Mouse (Mus musculus) adipocyte (in vitro differentiated cells): ENCODE measurements at regions not wholly inside any gene's neighbourhood (a gene's known extent, or its start where the extent isn't known, plus 50 kb on each side); places are given as distances from the start of the nearest gene placed in this dataset.

ENCODE experiments used
- DNase-seq: peaks from one replicate; pipeline ENCODE4 v3.0.0-alpha.2; 2016; ENCODE audit warnings: low spot score

DNA sequence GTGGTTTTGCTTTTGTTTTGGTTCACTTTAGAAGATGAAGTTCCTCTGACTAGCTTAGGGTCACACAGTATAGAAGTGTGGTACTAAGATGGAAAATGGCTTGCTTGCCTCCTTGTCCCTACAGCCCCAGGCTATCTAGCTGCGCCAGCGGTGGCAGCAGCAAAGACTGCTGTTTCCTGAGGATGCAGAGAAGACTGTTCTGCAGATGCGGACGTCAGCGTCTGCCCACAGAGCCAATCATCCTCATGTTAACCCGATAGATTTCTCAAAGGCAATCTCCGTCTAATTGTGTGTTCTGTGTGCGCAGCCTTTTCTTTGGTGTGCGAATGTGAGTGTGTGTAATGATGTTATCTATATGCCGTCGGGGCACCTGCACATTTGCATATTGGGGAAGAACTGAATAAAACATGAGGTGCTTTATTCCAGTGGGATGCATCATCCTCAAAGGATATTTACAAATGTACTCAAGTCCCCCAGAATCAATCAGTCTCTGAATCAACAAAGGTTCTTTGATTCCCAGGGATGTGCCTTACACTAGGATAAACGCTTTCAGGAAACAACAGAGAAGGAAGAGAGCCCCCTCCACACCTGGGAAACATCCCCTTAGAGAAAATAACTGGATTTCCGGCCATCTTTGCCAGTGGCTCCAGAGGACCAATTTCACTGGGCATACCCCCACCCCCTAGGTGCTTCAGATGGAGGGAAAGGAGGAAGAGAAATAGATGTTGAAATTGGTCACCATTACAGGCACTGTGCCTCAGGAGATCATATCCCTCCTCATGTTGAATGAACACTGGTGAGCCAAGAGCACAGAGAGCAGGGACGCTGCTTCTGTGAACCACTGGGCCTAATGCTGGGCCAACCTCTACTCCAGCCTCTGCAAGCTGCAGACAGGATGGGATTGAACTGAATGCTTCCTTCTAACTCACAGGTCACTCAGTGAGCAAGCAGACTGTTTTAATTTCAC lies 409.7 kb upstream of the Plxna2 start:
- no peak for DNase-seq

DNA sequence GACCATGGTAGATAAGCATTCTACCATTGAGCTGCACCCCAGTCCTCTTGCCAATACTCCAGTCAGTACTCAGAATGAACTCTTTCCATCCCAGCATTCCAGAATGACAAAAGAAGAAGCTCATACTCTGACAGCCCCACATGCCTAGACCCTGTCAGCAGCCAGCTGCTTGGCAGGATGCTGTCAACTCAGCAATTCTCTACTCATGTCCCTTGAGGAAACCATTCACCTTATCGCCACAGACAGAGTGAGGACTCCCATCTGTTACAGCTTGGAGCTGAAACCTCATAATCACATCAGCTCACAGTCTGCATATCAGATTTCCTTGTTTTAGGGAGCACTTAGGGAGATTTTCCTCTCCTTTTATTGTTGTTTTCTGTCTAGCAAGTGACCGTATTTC lies 420.5 kb upstream of the Plxna2 start:
- DNase-seq = no peak

- DNase-seq = no peak
Observed at GRCm38 (mm10) chr1:194182293-194182692, 435.7 kb upstream of the Plxna2 start.

DNA sequence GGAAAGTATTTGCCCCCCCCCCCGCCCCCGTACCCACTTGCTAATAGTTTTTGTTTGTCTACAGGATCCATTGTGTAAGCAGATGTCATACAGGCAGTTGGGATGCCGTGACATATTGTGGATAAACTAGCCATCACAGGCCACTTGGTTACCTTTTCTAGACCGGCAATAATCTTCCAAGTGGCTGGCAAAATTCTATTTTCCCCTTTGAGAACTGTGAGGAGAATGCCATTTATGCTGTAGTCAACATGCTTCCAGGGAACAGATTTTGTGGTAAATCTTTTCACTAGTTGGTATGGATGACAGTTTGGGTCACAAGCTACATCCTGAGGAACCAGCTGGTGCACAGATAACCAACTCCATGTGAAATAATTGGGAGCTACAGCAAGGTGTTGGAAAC lies 456.5 kb upstream of the Plxna2 start:
- DNase-seq = no peak

DNA sequence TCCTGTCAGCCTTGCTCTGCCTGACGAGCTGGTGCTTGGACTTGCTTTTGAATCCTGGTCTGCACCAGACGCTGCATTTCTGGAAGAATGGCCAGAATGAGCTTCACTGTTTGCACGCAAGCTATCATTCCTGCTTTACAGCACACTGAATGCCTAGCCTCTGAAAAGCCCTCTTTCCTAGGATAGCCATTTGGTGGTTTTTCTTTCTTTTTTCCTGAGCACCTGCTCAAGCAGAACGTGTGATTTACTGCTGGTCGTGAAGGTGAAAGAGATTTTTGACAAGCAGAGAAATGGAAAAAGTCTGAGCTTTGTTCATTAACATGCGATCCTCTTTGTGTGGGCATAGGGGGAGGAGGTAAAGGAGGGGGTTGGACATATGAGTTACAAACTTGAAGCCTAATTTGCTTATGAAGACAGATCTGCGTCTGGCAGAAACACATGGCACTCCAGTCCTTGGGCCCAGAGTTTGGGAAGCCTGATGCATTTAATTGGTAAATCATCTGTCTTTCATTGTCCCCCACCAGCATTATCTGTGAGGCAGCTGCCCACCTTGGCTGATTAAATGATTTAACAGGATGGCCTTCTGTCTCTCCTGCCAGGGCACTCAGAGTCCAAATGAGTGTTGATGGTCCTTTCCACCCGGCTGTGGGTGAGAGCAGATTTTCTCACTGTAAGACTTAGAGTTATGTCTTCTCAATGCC lies 457.1 kb upstream of the Plxna2 start:
- no peak for DNase-seq

GRCm38 (mm10) chr1:194157268-194157667 lies 460.8 kb upstream of the Plxna2 start:
- no peak for DNase-seq

DNA sequence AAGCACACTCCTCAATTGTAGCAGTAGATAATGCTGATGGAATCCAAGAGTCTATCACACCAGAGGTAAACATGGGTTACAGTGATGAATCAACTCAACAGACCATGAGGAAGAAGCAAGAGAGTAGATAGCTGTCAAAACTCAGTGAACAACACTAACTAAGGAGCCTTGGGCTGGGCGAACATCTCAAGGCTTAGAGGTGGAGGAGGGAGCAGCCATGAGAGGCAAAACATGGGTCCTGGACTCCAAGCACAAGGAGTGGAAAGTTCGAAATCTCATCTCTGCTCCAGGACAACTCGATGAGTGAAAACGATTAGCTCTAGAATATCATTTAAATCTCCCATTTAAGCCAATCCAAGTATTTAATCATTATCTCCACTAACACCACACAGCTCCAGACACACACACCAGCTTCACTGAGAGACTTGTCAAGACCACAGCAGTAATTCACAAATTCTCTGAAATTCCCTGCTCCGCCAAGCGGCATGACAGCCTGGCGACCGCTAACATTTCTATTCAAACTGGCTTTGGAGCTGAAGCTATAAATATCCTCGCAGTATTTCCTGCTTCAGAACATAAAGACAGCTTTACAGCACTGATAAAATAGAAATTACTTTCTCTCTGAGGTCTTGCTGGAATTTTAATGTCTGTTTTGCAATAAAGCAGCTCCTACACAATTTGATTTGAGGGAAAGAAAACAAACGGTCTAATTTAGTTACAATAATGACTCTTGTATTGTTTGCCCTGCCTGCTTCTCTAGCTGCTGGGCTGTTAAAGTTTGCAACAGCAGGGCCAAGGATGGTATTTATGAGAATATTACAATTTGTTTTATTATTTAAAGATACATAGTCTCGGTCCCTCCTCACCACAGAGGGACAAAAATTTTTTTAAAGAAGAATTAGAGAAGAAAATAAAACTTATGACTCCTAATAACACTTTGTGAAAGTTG lies 469.3 kb upstream of the Plxna2 start:
- no peak for DNase-seq

- no peak for DNase-seq
Observed at GRCm38 (mm10) chr1:194117631-194118360, 500.2 kb upstream of the Plxna2 start.

DNA sequence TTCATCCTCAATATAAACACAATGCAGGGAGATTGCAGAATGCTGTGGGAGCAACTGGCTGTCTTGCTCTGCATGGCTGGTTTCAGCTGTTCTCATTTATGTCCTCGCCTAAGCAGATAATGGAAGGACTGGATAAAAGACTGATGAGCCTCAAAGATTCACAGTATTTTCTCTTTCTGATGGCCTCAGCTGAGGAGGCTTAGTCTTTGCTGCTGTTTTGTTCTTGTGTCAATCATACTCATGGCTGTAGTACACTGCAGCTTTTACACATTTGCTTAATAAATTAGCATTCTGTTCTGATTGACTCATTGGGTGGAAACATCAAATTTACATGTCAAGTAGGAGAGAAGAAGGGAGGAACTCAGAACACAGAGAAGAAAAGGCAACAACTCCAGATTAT lies 503.6 kb upstream of the Plxna2 start:
- no peak for DNase-seq

GRCm38 (mm10) chr1:194111931-194112330 lies 506.1 kb upstream of the Plxna2 start:
- DNase-seq = no peak

DNA sequence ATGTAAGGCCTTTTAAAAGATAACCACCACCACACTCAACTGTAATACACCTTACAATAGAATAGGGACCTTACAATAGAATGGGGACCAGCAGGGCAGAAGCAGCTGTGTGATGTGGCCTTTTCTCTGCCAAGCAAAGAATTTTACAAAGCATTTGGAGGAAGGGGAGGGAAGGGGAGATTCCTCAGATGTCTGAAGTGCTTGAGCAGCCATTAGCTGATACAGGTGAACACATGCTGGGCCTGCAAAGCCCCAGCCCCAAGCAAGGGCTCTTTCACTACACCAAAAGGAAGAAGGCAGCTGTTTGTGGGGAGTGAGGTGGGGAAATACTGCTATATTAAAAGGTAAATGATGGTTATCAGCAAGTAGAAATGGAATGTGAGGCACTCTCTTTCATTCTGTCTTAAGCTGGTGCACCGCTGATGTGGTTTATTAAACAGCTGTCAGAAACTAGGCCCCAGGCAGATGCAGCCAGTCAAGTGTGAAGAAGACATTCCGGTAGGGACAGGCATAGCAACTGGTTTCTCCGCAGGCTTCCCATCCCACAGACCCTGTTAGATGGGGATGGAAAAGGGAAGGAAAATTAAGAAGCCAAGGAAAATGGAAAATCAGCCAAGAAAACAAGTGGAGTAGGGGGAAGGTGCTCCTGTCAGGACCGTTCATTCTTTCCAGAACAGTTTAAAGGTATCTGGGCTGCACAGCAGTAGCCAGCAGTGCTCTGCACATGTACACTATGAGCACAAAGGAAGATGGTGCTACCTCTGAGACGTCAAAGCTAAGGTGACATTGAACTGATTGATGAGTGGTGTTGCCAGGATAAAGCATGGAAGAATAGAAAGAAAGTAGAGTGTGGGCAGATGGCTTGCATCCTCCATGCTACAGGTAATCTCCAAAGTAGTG lies 508.6 kb upstream of the Plxna2 start:
- DNase-seq = no peak

DNA sequence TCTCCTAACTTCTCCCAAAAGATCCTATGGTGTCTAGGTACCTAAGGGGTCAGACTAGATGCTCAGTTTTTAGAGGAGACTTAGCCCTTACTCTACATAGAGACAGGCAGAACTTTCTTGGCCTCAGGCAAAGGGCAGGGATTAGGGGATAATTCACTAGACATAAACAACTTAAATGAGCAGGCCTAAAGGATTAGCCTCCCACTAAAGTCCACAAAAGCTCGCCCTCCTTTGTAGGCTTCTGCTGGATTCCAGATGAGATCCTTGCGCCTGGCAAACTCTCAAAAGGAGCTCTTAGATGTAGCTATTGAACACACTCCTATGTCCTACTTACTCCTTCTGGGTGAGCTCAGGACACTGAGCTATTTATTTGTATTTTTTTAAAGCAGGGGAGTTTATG lies 509.9 kb upstream of the Plxna2 start:
- no peak for DNase-seq

GRCm38 (mm10) chr1:194107271-194107938 lies 510.6 kb upstream of the Plxna2 start:
- DNase-seq = no peak

DNA sequence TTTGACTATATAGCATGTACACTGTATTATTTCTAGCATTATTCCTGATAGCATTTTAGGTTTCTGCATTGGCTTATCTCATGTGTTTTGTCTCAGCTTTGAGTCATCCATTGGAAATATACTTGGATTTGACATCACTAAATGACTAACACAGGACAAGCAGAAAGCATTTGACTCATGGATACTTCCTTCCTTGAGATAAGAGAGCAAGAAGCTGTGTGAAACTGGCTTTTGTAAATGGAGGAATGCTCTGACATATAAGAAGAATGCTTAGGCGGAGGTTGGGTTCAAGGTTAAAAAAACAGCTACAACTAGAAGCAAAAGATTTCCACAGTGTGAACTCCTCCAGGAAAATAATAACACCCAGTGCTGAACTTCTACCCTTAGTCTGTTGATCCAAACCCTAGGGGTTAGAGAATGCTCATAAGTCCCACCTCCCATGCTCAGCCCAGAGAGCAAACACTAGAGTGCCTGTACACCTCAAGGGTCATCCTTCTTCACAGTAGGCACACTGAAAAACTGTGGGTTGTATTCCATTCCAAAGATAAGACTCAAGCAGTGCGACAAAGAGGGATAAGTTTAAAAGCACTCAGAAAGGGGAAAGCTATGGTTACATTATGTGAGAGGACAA lies 528.0 kb upstream of the Plxna2 start:
- DNase-seq = no peak

GRCm38 (mm10) chr1:194058512-194058911 lies 559.5 kb upstream of the Plxna2 start:
- DNase-seq = no peak

GRCm38 (mm10) chr1:194056544-194056943 lies 561.5 kb upstream of the Plxna2 start:
- no peak for DNase-seq

- DNase-seq = no peak
Observed at GRCm38 (mm10) chr1:194049746-194050351, 568.2 kb upstream of the Plxna2 start.

DNA sequence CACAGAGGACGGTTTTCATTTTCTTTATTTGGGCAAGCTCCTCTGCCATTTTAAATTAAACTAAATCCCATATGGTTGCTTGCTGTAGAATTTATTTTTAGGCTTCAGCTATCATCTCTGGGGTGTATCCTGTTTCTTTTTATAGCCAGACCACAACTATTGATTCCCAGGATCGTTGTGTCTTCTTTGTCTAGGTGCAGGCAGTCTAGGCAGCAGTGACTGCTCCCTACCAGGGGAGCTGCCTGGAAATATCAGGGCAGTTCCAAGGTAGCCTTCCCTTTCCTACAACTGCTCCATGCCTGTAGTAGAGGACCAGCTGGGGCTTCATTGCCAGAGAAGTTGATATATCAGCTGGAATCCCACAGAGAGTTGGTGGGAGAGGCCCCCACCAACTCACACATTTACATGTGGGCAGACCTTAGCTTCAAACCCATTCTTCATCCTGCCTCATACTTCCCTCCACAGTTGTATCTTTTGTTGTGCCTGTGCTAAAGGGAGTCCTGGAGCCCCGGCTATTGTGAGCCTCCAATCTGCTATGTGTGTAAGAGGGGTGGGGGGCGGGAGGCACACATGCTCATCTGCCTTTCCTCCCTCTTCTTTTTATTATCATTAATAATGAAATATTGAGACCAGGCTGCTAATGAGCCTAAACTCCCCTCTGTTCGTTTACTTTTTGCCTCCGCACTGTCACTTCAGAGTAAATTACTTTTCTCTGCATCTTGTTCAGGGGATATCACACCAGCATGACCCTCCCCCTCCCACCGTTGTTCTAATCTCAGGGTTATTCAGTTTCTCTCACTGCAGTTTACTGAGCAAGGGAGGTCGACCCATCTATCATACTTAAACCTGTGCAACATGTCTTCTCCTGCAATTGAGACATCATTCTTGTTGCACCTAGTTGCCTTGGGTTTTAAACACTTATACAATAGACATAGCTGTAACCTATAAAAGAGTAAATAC lies 576.3 kb upstream of the Plxna2 start:
- DNase-seq = no peak
